Mouse (Mus musculus) regulatory T cell (primary cell): ENCODE results near the gene Lgr6.

ENCODE experiments used
- in situ Hi-C: fragments of 300-600 bp; cut with MboI, MseI; formaldehyde crosslinking; loops from one replicate; pipeline ENCODE4 v1.15.1; 2025; ENCODE audit warnings: high pct_unique_total_duplicates

Lgr6 gene

DNA sequence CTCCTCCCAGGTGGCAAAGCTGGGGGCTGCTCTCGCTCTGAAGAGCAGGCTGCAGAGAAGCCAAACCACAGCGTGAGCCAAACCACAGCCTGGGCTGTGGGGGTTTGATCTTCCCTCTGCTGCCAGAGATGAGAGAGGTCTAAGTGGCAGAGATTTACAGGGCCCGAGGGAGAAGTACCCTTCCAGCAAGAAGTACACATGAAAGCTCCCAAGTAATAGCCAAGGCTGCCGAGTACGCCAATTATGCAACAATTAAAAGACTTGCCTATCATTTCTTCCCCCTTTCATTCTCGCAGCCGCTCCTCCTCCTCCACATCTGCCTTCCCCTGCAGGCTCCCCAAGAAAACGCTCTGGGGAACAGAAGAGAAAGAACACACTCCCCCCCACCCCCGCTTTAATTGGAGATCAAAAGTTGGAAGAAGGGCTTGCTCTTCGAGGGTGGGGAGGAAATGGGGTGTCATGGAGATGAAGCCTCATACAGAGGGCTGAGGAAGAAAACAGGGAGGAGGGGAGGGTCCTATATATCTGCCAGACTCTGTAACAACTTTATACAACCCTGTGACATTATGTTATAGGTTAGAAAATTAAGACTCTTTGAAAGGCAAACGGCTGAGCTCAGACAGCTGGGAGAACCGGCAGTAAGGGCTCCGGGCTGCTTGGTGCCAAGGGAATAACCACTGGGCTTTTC lies 85.8 kb downstream of the Lgr6 start:
- in situ Hi-C loops, result no loop called here

DNA sequence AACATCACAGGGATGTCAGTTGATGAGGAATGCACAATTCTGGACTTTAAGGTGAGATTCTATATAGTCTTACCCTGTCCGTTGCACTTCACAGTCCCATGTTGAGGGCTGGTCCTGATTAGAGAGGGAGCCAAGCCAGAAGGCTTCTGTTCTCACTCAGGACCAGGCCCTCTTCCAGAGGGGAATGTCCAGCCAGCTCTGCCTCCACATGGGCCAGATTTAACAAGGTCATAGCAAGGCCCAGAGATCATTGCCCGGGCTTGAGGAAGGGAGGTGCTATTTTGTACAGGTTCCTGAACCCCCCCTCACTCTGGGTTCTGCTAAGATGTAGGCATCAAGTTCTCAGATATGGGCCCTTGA lies 87.4 kb downstream of the Lgr6 start:
- in situ Hi-C loops, result no loop called here

GRCm38 (mm10) chr1:135016907-135017655 lies 88.0 kb downstream of the Lgr6 start:
- in situ Hi-C loops, result no loop called here

GRCm38 (mm10) chr1:135014921-135015445 lies 90.1 kb downstream of the Lgr6 start:
- in situ Hi-C loops, result no loop called here

GRCm38 (mm10) chr1:135012472-135012871 lies 92.6 kb downstream of the Lgr6 start:
- in situ Hi-C loops, result no loop called here

- in situ Hi-C loops, result no loop called here
These were observed 93.2 kb downstream of the Lgr6 start for GRCm38 (mm10) chr1:135011912-135012311.

DNA sequence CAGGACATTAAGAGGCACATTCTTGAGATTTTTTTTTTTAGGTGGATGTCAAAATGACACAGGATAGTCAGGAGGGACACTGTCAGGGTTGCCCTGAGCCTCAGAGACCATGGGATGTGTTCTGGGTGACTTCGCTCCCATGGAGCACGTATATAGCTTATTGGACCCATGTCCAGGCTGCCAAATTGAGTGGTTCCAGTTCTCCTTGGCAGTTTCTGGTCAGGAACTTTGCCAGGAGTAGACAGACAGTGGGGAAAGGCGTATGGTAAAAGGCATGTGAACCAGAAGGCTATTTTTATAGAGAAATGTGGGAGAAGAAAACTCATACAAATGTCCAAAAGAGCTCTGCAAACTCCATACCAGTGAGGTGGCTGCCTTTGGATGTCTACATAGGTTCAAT lies 95.2 kb downstream of the Lgr6 start:
- in situ Hi-C loops, result no loop called here

- in situ Hi-C loops, result no loop called here
These were observed 99.4 kb downstream of the Lgr6 start for GRCm38 (mm10) chr1:135005696-135006095.

GRCm38 (mm10) chr1:135003346-135003745 lies 101.7 kb downstream of the Lgr6 start:
- in situ Hi-C loops, result no loop called here

GRCm38 (mm10) chr1:135000527-135000926 lies 104.5 kb downstream of the Lgr6 start:
- in situ Hi-C loops, result no loop called here

- in situ Hi-C loops, result no loop called here
These were observed 106.8 kb downstream of the Lgr6 start for GRCm38 (mm10) chr1:134998231-134998630.

- in situ Hi-C loops, result no loop called here
These were observed 107.5 kb downstream of the Lgr6 start for GRCm38 (mm10) chr1:134997568-134997967.

GRCm38 (mm10) chr1:134996471-134996870 lies 108.6 kb downstream of the Lgr6 start:
- in situ Hi-C loops, result no loop called here

- in situ Hi-C loops, result no loop called here
These were observed 109.1 kb downstream of the Lgr6 start for GRCm38 (mm10) chr1:134995954-134996353.

DNA sequence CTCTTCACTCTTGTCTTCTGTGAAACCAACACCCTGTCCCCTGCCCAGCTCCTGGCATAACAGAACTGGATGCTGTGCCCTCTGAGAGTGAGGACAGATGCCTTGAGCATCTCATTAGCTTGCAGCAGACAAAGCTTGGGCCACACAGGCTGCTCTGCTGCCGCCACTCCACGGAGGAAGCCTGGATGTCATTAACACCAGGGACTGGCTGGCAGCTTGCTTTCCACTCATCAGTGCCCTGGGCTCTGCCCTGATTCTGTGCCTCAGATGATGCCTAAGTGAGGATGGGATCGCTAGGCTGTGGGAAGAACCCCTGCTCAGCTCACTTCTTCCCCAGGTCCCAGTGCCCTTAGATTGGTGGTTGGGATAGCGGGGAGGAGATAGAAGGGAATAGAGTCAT lies 109.6 kb downstream of the Lgr6 start:
- in situ Hi-C loops, result no loop called here

GRCm38 (mm10) chr1:134994739-134995138 lies 110.3 kb downstream of the Lgr6 start:
- in situ Hi-C loops, result loop anchor here (5.0 kb wide), 1 partner anchor 118 kb away; no protein-coding TSS in a partner anchor

DNA sequence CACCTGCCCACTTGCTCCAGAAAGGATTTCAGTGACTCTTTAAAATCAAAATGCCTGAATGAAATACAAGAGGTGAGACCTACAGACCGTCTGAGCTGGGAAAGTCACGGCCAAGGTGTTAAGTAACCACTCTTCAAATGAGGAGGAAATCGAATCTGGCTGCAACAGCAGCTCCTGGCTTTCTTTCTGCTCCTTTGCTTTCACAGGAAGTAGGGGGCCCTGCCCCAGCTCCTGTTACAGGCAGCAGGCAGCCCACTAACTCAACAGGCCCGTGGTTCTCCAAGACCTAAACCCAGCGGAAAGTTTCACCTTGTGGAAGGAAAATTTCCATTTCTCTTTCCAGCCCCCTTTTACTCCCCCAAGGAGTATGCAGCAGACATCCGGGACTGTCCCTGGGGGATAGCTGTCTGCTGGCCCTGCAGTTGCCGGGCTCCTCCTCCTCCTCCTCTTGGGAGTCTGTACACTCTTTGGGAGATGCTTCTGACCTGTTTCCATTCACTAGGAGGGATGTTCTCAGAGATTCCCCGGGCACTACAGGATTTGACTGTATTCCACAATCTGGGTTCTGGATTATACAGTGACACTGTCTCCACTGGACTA lies 112.9 kb downstream of the Lgr6 start:
- in situ Hi-C loops, result loop anchor here (5.0 kb wide), 1 partner anchor 120 kb away; no protein-coding TSS in a partner anchor

- in situ Hi-C loops, result no loop called here
These were observed 115.7 kb downstream of the Lgr6 start for GRCm38 (mm10) chr1:134989372-134989771.

GRCm38 (mm10) chr1:134987962-134988341 lies 117.1 kb downstream of the Lgr6 start:
- in situ Hi-C loops, result no loop called here

DNA sequence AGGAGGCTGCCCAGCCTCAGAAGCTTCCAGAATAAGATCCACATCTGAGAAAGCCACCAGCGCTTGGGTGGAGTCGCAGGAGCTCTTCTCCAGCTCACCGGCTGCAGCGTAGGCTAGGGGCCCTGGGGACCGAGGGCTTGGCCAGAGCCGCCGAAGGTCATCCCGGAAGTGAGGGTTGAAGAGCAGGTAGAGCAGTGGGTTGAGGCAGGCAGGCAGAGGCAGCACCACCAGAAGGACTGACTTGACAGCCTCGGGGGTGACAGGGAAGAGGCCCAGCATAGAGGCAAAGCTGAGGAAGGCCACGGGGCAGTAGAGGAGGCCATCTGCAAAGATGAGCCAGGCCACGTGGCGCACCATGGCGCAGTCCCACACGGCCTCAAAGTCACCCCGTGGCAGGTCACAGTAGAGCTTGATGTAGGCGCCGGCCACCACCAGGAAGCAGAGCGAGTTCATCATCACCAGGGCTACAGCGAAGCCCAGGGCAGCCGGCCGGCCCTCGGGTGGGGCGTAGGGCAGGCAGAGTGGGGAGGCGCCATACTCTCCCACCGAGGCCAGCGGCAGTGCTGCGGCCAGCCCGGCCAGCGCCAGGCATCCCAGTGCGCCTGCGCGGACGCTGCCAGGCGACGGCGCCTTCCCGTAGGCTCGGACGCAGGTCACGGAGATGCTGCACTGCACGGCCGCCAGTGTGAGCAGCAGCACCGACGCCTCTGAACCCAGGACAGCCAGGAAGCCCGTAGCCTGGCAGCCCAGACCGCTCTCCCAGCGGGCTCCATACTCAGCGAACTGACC lies 117.7 kb downstream of the Lgr6 start:
- in situ Hi-C loops, result no loop called here

- in situ Hi-C loops, result no loop called here
These were observed 132.2 kb downstream of the Lgr6 start for GRCm38 (mm10) chr1:134972920-134973319.

DNA sequence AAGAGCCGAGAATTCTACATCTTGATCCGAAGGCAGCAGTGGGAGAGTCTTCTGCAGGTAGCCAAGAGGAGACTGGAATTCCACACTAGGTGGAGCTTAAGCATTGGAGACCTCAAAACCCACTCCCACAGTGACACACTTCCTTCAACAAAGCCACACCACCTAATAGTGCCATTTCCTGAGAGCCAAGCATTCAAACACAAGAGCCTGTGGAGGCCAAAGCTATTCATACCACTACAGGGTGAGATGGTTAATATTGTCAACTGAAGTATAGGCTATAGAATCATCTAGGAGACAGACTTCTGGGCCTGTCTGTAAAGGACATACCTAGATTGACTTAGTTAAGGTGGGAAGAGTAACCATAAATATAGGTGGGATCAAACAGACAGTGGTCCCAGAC lies 139.6 kb downstream of the Lgr6 start:
- in situ Hi-C loops, result no loop called here
